Mouse (Mus musculus) urinary bladder, postnatal 4 days (tissue): ENCODE data around the gene Il10rb.

ENCODE experiments used
- DNase-seq, 2 experiments: peaks; one replicate each; pipeline ENCODE4 v3.0.0; 2021 to 2022; ENCODE audit warnings: low spot score in 2 of 2

Il10rb gene

GRCm38 (mm10) chr16:91405640-91406584, at the start of gene Il10rb:
Gene Il10rb (plus strand): TSS chr16:91406164.
- peak; percentile 72 to 78 for DNase-seq

- no peak for DNase-seq
Measured at GRCm38 (mm10) chr16:91356760-91357525, 49.0 kb upstream of the Il10rb start.

- no peak for DNase-seq
Measured at GRCm38 (mm10) chr16:91357526-91357900, 48.5 kb upstream of the Il10rb start.

- DNase-seq, result no peak
Measured at GRCm38 (mm10) chr16:91358555-91358954, 47.4 kb upstream of the Il10rb start.

GRCm38 (mm10) chr16:91359531-91359930, 46.4 kb upstream of the Il10rb start:
- DNase-seq, result no peak

GRCm38 (mm10) chr16:91360162-91360561, 45.8 kb upstream of the Il10rb start:
- no peak for DNase-seq

GRCm38 (mm10) chr16:91362006-91362405, 44.0 kb upstream of the Il10rb start:
- DNase-seq, result no peak

- peak in 1 of 2 experiments; percentile 58 for DNase-seq
Measured at GRCm38 (mm10) chr16:91362616-91363272, 43.2 kb upstream of the Il10rb start.

- DNase-seq, result no peak
Measured at GRCm38 (mm10) chr16:91363483-91363882, 42.5 kb upstream of the Il10rb start.

- no peak for DNase-seq
Measured at GRCm38 (mm10) chr16:91366567-91366966, 39.4 kb upstream of the Il10rb start.

- DNase-seq, result no peak
Measured at GRCm38 (mm10) chr16:91367066-91367465, 38.9 kb upstream of the Il10rb start.

GRCm38 (mm10) chr16:91372577-91373472, 33.1 kb upstream of the Il10rb start, which contains the start of gene Ifnar2:
Gene Ifnar2 (plus strand): TSS chr16:91372783.
- DNase-seq, result peak; percentile 74 to 82

- DNase-seq, result no peak
Measured at GRCm38 (mm10) chr16:91373473-91374252, 32.3 kb upstream of the Il10rb start.

GRCm38 (mm10) chr16:91374253-91374634, 31.7 kb upstream of the Il10rb start:
- DNase-seq, result no peak

- DNase-seq, result no peak
Measured at GRCm38 (mm10) chr16:91376701-91377100, 29.3 kb upstream of the Il10rb start.

GRCm38 (mm10) chr16:91378431-91378986, 27.5 kb upstream of the Il10rb start:
- DNase-seq, result no peak

- no peak for DNase-seq
Measured at GRCm38 (mm10) chr16:91378991-91379390, 27.0 kb upstream of the Il10rb start.

- no peak for DNase-seq
Measured at GRCm38 (mm10) chr16:91379412-91379811, 26.6 kb upstream of the Il10rb start.

- DNase-seq, result no peak
Measured at GRCm38 (mm10) chr16:91380151-91380550, 25.8 kb upstream of the Il10rb start.

- no peak for DNase-seq
Measured at GRCm38 (mm10) chr16:91381606-91382005, 24.4 kb upstream of the Il10rb start.
